Mouse (Mus musculus): Measurements from ENCODE around the gene Chpt1. TPM values are rescaled to one million over a fixed set of nuclear protein-coding genes. Genes with fewer than 3 reads are reported as not detected.

The Chpt1 gene
- polyA plus RNA-seq, 1 experiment from 2014 or later: 42.5 TPM

GRCm38 (mm10) chr10:88510503-88511271 lies 6.8 kb upstream of the Chpt1 start:
- no peaks in the 10 kb centered on the region for H3K9me3 ChIP-seq (replicated peaks)
- no peak overlapping the region for H3K4me3 ChIP-seq (replicated peaks)
- no peak overlapping the region for H3K4me2 ChIP-seq
- no peak overlapping the region for H3K9ac ChIP-seq
- H3K27me3 ChIP-seq: no peaks in the 10 kb centered on the region
- WGBS: 72% methylated on average over 12 of the region's 12 CpGs
- H3K27ac ChIP-seq: no peak overlapping the region
- H3K4me1 ChIP-seq: no peaks in the 10 kb centered on the region
- no peaks in the 10 kb centered on the region for H3K36me3 ChIP-seq
- no peak for ATAC-seq (replicated peaks; ENCODE audit: low FRiP score)

DNA sequence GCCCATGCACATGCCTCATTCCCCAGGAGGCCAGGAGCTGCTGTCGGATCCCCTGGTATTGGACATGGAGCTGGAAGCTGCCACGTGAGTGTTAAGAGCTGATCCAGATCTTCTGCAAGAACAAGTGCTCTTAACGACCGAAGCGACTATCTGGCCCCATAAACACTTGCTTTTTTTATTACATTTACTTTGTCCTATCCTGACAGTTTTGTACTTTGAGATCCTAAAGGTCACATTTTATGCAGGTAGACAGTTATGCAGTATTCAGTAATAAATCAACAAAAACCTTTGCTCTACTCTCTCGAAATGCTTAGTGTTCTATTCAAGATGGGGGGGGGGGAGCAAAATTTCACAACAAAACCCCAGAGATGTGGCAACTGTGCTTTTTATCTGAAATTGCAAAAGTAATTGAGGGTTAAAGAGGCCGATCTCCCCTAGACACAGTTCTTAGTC lies 3.8 kb upstream of the Chpt1 start:
- Histone ChIP-seq H3K4me3 (replicated peaks) (no peak overlapping the region), H3K9ac (no peak overlapping the region), H3K36me3 (no peaks in the 10 kb centered on the region), H3K9me3 (replicated peaks) (no peaks in the 10 kb centered on the region), H3K4me2 (no peak overlapping the region), H3K27me3 (no peaks in the 10 kb centered on the region), H3K27ac (no peak overlapping the region), H3K4me1 (peaks cover 13% of the 10 kb centered on the region)
- ATAC-seq (replicated peaks; ENCODE audit: low FRiP score): no peak
- 68% methylated on average over 7 of the region's 7 CpGs for WGBS

- no peak for ATAC-seq (replicated peaks; ENCODE audit: low FRiP score)
- Histone ChIP-seq H3K4me3 (replicated peaks) (no peak overlapping the region), H3K4me2 (no peak overlapping the region), H3K27me3 (no peaks in the 10 kb centered on the region), H3K27ac (no peak overlapping the region), H3K36me3 (no peaks in the 10 kb centered on the region), H3K4me1 (peaks cover 35% of the 10 kb centered on the region), H3K9me3 (replicated peaks) (no peaks in the 10 kb centered on the region), H3K9ac (no peak overlapping the region)
- WGBS: 56% methylated on average over 5 of the region's 5 CpGs
Measured at GRCm38 (mm10) chr10:88505256-88505655, 1.4 kb upstream of the Chpt1 start.

GRCm38 (mm10) chr10:88504481-88504880 lies 608 bp upstream of the Chpt1 start:
- Histone ChIP-seq H3K4me1 (peaks cover 37% of the 10 kb centered on the region), H3K9me3 (replicated peaks) (no peaks in the 10 kb centered on the region), H3K27ac (peak overlapping the region; percentile 74), H3K27me3 (no peaks in the 10 kb centered on the region), H3K4me2 (peak overlapping the region; percentile 87), H3K9ac (no peak overlapping the region), H3K36me3 (no peaks in the 10 kb centered on the region), H3K4me3 (replicated peaks) (peak overlapping the region; percentile 85; the same call in 1 of the 2 replicates)
- ATAC-seq (replicated peaks; ENCODE audit: low FRiP score): no peak
- WGBS: 65% methylated on average over 3 of the region's 3 CpGs

- Histone ChIP-seq H3K9me3 (replicated peaks) (no peaks in the 10 kb centered on the region), H3K9ac (peak overlapping the region; percentile 75), H3K27me3 (no peaks in the 10 kb centered on the region), H3K36me3 (no peaks in the 10 kb centered on the region), H3K4me3 (replicated peaks) (peak overlapping the region; percentile 85), H3K4me2 (peak overlapping the region; percentile 87), H3K27ac (peak overlapping the region; percentile 88), H3K4me1 (peaks cover 37% of the 10 kb centered on the region)
- 0 out of 2 replicates have a peak, but pooled peaks have one; percentile 0 for ATAC-seq (replicated peaks; ENCODE audit: low FRiP score)
- WGBS: 32% methylated on average over 4 of the region's 4 CpGs
Measured at GRCm38 (mm10) chr10:88502919-88503318, 954 bp downstream of the Chpt1 start.

- Histone ChIP-seq H3K36me3 (no peaks in the 10 kb centered on the region), H3K4me2 (peak overlapping the region; percentile 87), H3K9ac (no peak overlapping the region), H3K27ac (peak overlapping the region; percentile 45), H3K27me3 (no peaks in the 10 kb centered on the region), H3K9me3 (replicated peaks) (no peaks in the 10 kb centered on the region), H3K4me1 (peaks cover 39% of the 10 kb centered on the region), H3K4me3 (replicated peaks) (peak overlapping the region; percentile 85)
- no peak for ATAC-seq (replicated peaks; ENCODE audit: low FRiP score)
- WGBS: 66% methylated on average over 13 of the region's 13 CpGs
Measured at GRCm38 (mm10) chr10:88501886-88502765, 1.7 kb downstream of the Chpt1 start.

GRCm38 (mm10) chr10:88501370-88501769 lies 2.5 kb downstream of the Chpt1 start:
- Histone ChIP-seq H3K9me3 (replicated peaks) (no peaks in the 10 kb centered on the region), H3K4me3 (replicated peaks) (no peak overlapping the region; the same call in 1 of the 2 replicates), H3K27ac (peak overlapping the region; percentile 45), H3K36me3 (no peaks in the 10 kb centered on the region), H3K9ac (no peak overlapping the region), H3K4me2 (peak overlapping the region; percentile 87), H3K27me3 (no peaks in the 10 kb centered on the region), H3K4me1 (peaks cover 47% of the 10 kb centered on the region)
- 41% methylated on average over 10 of the region's 10 CpGs for WGBS
- no peak for ATAC-seq (replicated peaks; ENCODE audit: low FRiP score)

- no peak for ATAC-seq (replicated peaks; ENCODE audit: low FRiP score)
- H3K4me3 ChIP-seq (replicated peaks): no peak overlapping the region
- H3K27me3 ChIP-seq: no peaks in the 10 kb centered on the region
- H3K27ac ChIP-seq: no peak overlapping the region
- H3K36me3 ChIP-seq: no peaks in the 10 kb centered on the region
- H3K4me2 ChIP-seq: no peak overlapping the region
- H3K9me3 ChIP-seq (replicated peaks): no peaks in the 10 kb centered on the region
- H3K4me1 ChIP-seq: peaks cover 58% of the 10 kb centered on the region
- H3K9ac ChIP-seq: no peak overlapping the region
- 70% methylated on average over 5 of the region's 5 CpGs for WGBS
Measured at GRCm38 (mm10) chr10:88499993-88500392, 3.9 kb downstream of the Chpt1 start.

DNA sequence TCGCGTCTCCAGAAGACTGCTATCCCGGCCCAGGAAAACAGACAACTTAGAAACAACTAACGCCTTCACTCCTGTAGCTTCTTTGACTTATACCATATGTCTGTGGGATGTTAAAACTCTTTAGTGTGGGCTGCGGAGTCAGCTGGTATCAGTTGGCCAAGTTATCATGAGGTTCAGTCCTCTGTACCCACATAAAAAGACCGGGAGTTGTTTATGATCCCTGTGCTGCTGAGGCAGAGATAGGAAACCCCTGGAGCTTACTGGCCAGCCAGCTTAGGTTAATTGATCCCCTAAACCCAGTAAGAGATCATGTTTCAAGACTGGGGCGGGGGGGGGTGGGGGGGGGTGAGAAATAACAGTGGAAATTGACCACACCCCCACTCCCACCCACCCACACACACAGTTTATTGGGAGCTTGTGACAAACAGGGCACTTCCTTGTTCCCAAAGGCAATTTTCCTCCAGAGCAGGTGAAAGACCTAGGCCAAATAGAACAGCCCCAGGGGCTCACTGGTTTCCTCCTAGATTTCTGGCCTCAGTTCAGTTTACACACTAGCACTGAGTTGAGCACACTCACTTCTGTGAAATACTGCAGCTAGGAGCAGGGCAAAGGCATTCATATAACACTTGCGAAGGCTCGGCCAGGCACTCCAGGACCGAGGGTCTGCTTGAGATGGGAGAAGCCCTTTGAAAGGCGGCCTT lies 6.9 kb downstream of the Chpt1 start:
- H3K4me2 ChIP-seq: 0 out of 2 replicates have a peak overlapping the region, but pooled peaks have one; percentile 12
- H3K9me3 ChIP-seq (replicated peaks): no peaks in the 10 kb centered on the region
- no peak overlapping the region for H3K9ac ChIP-seq
- H3K27ac ChIP-seq: peak overlapping the region; percentile 43
- peaks cover 52% of the 10 kb centered on the region for H3K4me1 ChIP-seq
- no peak overlapping the region for H3K4me3 ChIP-seq (replicated peaks)
- WGBS: 29% methylated on average over 11 of the region's 11 CpGs
- peak; percentile 71 for ATAC-seq (replicated peaks; ENCODE audit: low FRiP score)
- H3K27me3 ChIP-seq: no peaks in the 10 kb centered on the region
- H3K36me3 ChIP-seq: no peaks in the 10 kb centered on the region

DNA sequence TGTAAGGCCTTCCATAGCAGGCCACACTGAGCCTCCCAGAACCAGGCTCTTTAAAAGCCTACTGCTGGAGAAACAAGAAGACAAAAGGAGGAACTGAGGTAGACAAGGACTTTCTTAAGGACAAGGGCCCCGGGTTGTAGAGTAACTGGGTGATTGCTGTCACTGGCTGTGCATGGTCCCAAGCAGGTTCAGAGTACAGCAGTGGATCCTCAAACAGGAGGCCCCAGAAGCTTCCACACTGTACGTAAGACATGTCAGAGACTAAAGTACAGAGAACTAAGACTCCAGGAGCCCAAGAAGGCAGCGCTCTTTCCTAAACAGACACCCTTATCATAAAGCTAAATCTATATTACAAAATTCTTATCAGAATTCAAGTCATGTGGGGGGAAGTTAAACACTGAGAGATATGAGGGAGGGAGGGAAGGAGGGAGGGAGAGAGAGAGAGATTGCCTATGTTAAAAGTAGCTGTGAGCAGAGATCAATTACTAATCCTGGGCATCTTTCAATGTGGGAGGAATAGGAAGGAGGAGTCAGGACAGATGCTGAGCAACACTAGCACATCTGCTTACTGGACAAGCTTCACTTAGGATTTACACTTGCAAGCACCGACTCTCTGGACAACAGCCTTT lies 8.8 kb downstream of the Chpt1 start:
- 72% methylated on average over 4 of the region's 4 CpGs for WGBS
- no peak for ATAC-seq (replicated peaks; ENCODE audit: low FRiP score)

DNA sequence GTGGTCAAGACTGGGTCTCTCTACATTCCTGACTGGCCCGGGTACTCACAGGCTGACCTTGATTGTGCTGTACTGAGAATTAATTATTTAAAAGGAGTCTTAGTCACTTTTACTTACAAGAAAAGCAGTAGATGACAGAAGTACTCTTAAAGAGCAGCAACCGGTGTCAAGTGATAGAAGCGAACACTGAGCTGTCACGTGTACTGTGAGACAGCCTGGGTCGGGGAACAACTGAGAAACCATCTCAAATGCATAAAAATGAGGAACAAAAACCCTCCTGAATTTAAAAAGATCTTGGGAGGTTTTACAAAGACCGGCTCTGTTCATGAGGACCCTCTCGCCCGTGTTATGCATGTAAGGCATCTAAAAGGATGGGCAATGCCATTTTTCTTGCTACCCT lies 11.2 kb downstream of the Chpt1 start:
- Histone ChIP-seq H3K4me3 (replicated peaks) (no peak overlapping the region), H3K4me2 (no peak overlapping the region), H3K36me3 (peaks cover 5% of the 10 kb centered on the region; the same call in 1 of the 2 replicates), H3K9me3 (replicated peaks) (no peaks in the 10 kb centered on the region), H3K27ac (no peak overlapping the region), H3K4me1 (peaks cover 34% of the 10 kb centered on the region), H3K27me3 (no peaks in the 10 kb centered on the region), H3K9ac (no peak overlapping the region)
- WGBS: 53% methylated on average over 8 of the region's 8 CpGs
- no peak for ATAC-seq (replicated peaks; ENCODE audit: low FRiP score)

More for the DNA sequence above, 8.8 kb downstream of the Chpt1 start:
- Histone ChIP-seq H3K27ac (no peak overlapping the region), H3K4me2 (no peak overlapping the region), H3K9me3 (replicated peaks) (no peaks in the 10 kb centered on the region), H3K9ac (no peak overlapping the region), H3K36me3 (no peaks in the 10 kb centered on the region), H3K27me3 (no peaks in the 10 kb centered on the region), H3K4me3 (replicated peaks) (no peak overlapping the region), H3K4me1 (peaks cover 35% of the 10 kb centered on the region)

Measured in kidney, embryonic 15.5 days (tissue).